Mouse (Mus musculus) stomach, postnatal 0 days (tissue): ENCODE data around the gene Urb2. TPM values are rescaled to one million over a fixed set of nuclear protein-coding genes. Genes with fewer than 3 reads are reported as not detected.
"Not testable (repeated sequence)": the region's sequence is repeated elsewhere in the genome, so short reads cannot be mapped to it uniquely, and the experiment has no call there.

Experiments
- ATAC-seq: fragments of 200-750 bp; cut with Nextera tagmentation; 2 replicates; pipeline ENCODE4 v1.8.0; 2017; ENCODE audit not compliant: low FRiP score, low TSS enrichment
- DNase-seq: peaks from one replicate; pipeline ENCODE4 v3.0.0-alpha.2; 2016; ENCODE audit warnings: low spot score
- H3K27ac ChIP-seq: fragments of 300-500 bp; sonication (generic); replicated peaks from 2 replicates; pipeline ENCODE4 v1.5.1; 2014; ENCODE audit warnings: mild to moderate bottlenecking, control low read depth
- H3K27me3 ChIP-seq: fragments of 300-500 bp; sonication (generic); 2 replicates; pipeline ENCODE4 v1.6.1; 2014; ENCODE audit warnings: low read length; ENCODE audit not compliant: control insufficient read depth, insufficient read depth
- H3K36me3 ChIP-seq: fragments of 300-500 bp; sonication (generic); 2 replicates; pipeline ENCODE4 v1.6.1; 2014; ENCODE audit warnings: low read length, mixed read lengths; ENCODE audit not compliant: control insufficient read depth, insufficient read depth
- H3K4me1 ChIP-seq: fragments of 300-500 bp; sonication (generic); replicated peaks from 2 replicates; pipeline ENCODE4 v1.6.1; 2014; ENCODE audit warnings: antibody characterized with exemption; ENCODE audit not compliant: control insufficient read depth, insufficient read depth
- H3K4me2 ChIP-seq: fragments of 300-500 bp; sonication (generic); replicated peaks from 2 replicates; pipeline ENCODE4 v1.6.1; 2014; ENCODE audit warnings: low read depth, mild to moderate bottlenecking, control low read depth, moderate library complexity
- H3K4me3 ChIP-seq: fragments of 300-500 bp; sonication (generic); 2 replicates; pipeline ENCODE4 v1.5.1; 2014; ENCODE audit warnings: low read depth, low read length, control low read depth
- H3K9ac ChIP-seq: fragments of 300-500 bp; sonication (generic); 2 replicates; pipeline ENCODE4 v1.6.1; 2014; ENCODE audit warnings: mild to moderate bottlenecking, low read length, control low read depth, mixed read lengths
- H3K9me3 ChIP-seq: fragments of 300-500 bp; sonication (generic); 2 replicates; pipeline ENCODE4 v1.6.1; 2016; ENCODE audit warnings: low read length; ENCODE audit not compliant: control insufficient read depth
- CTCF ChIP-seq: IDR thresholded peaks from 2 replicates; pipeline ENCODE4 v1.5.1; 2016; ENCODE audit warnings: antibody characterized with exemption, low read depth, mild to moderate bottlenecking, moderate library complexity
- EP300 ChIP-seq: optimal IDR thresholded peaks from 2 replicates; pipeline ENCODE3; 2016; ENCODE audit warnings: antibody characterized with exemption
- WGBS: fragments of 180-500 bp; shearing (Covaris S2); extraction: QIAGEN DNeasy Blood & Tissue Kit; methylation state at CpG from one replicate; pipeline ENCODE4 v1.1.7; 2014; 5-methylcytosine and 5-hydroxymethylcytosine counted together
- polyA plus RNA-seq: library from polyadenylated mRNA; unstranded; fragments of >200 nt; fragmentation: Nextera tagmentation; extraction: Ambion mirVana; gene quantifications from 2 replicates; pipeline ENCODE4 v1.2.1, GENCODE M21; 2015

The Urb2 gene
- polyA plus RNA-seq, 1 experiment from 2014 or later, result 1.2 TPM

DNA sequence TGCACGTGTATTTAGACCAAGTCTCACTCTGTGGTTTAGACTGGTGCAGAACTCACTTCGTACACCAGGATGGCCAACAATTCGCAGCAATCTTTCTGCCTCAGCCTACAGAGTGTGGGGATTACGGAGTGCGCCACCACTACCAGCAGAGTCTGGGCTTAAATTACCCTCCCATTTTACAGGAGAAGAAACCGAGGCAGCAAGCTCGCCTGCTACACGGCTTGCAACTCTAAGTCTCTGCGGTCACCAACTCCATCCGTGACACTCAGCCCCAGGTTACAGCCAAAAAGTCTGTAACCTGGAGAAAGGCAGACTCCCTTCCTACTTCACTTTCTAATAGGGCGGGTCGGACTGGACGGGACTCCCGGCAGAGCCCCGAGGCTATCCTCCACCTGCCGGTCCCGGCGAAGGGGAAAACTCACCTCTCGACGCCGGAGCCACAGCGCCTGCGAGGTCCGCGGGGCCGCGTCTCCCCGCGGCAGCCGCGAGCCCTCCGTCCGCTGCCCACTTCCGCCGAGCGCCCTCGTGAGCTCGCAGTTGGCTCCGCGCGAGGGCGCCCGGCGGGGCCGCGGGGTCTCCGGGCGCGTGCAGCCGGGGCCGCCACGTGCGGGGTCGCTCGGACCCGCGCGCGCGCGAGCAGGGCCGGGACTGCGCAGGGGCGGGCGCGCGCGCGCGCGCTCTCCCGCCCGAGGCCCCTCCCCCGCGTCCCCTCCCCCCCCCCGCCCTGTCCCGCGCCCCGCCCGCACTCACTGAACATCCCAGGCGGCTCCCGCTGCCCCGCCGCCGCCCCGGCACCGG, 670 bp upstream of the Urb2 start:
- Histone ChIP-seq H3K4me1 (0 out of 2 replicates have a peak, but pooled peaks cover 3% of the 10 kb centered on the region), H3K4me2 (peak overlapping the region; percentile 82), H3K9ac (peak overlapping the region; percentile 87), H3K27ac (peak overlapping the region; percentile 92), H3K27me3 (no peaks in the 10 kb centered on the region), H3K36me3 (peaks cover 2% of the 10 kb centered on the region; the same call in 1 of the 2 replicates), H3K4me3 (peak overlapping the region; percentile 72), H3K9me3 (no peaks in the 10 kb centered on the region)
- ATAC-seq (peak; percentile 78), DNase-seq (no peak)
- WGBS, result under 1% methylated on average over 58 of the region's 87 CpGs
- peak; percentile 8; the same call in 1 of the 2 replicates for TF ChIP-seq CTCF
- no peak for TF ChIP-seq EP300

DNA sequence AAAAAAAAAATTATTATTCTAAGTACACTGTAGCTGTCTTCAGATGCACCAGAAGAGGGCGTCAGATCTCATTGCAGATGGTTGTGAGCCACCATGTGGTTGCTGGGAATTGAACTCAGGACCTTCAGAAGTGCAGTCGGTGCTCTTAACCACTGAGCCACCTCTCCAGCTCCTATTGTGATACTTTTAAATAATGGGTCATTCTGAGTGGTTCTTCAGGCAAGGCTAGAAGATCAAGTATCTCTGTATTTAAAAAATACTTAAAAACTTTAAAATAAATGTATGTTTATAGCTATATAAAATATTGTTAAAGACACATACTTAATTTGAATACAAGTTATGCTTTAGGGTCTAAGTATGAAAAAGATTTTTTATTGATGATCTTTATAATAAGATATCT, 5.0 kb downstream of the Urb2 start:
- not testable (repeated sequence) for H3K27ac ChIP-seq, DNase-seq, H3K4me3 ChIP-seq, ATAC-seq, H3K4me1 ChIP-seq, H3K9ac ChIP-seq, H3K4me2 ChIP-seq, H3K27me3 ChIP-seq, H3K9me3 ChIP-seq
- peaks cover 29% of the 10 kb centered on the region for H3K36me3 ChIP-seq
- 81% methylated on average over 2 of the region's 2 CpGs for WGBS

- 87% methylated on average over 6 of the region's 6 CpGs for WGBS
- Histone ChIP-seq H3K4me1 (no peaks in the 10 kb centered on the region), H3K27ac (no peak overlapping the region), H3K4me3 (no peak overlapping the region), H3K9me3 (no peaks in the 10 kb centered on the region), H3K4me2 (no peak overlapping the region), H3K27me3 (no peaks in the 10 kb centered on the region), H3K36me3 (peaks cover 30% of the 10 kb centered on the region), H3K9ac (no peak overlapping the region)
- DNase-seq (no peak), ATAC-seq (no peak)
- TF ChIP-seq CTCF, result no peak
- no peak for TF ChIP-seq EP300
These were observed 6.5 kb downstream of the Urb2 start for GRCm38 (mm10) chr8:124027831-124028230.

DNA sequence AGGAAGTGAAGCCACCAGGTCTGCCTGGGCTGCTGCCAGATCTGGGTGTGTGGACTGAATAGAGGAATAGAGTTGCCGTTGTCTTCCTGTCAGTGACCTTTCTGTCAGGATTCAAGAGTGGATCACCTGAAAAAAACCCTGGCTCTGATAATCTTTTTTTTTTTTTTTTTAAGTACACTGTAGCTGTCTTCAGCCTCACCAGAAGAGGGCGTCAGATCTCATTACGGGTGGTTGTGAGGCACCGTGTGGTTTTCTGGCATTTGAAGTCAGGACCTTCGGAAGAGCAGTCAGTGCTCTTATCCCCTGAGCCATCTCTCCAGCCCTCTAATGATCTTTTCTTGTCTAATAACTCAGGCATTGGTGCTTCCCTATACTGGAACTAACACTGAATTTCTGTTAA, 12.1 kb downstream of the Urb2 start:
- Histone ChIP-seq H3K4me3 (no peak overlapping the region), H3K9me3 (no peaks in the 10 kb centered on the region), H3K9ac (no peak overlapping the region), H3K4me2 (no peak overlapping the region), H3K36me3 (peaks cover 41% of the 10 kb centered on the region), H3K27me3 (no peaks in the 10 kb centered on the region), H3K4me1 (no peaks in the 10 kb centered on the region), H3K27ac (no peak overlapping the region)
- peak; percentile 60 for TF ChIP-seq CTCF
- TF ChIP-seq EP300, result no peak
- no peak for ATAC-seq
- no peak for DNase-seq
- WGBS, result 62% methylated on average over 5 of the region's 5 CpGs

GRCm38 (mm10) chr8:124038121-124038520, 16.8 kb downstream of the Urb2 start:
- ATAC-seq (no peak), DNase-seq (no peak)
- Histone ChIP-seq H3K36me3 (peaks cover 32% of the 10 kb centered on the region), H3K4me3 (no peak overlapping the region), H3K9ac (no peak overlapping the region), H3K4me2 (no peak overlapping the region), H3K27me3 (no peaks in the 10 kb centered on the region), H3K4me1 (no peaks in the 10 kb centered on the region), H3K9me3 (no peaks in the 10 kb centered on the region), H3K27ac (no peak overlapping the region)
- WGBS, result 95% methylated on average over 7 of the region's 7 CpGs
- no peak for TF ChIP-seq EP300
- TF ChIP-seq CTCF, result no peak

DNA sequence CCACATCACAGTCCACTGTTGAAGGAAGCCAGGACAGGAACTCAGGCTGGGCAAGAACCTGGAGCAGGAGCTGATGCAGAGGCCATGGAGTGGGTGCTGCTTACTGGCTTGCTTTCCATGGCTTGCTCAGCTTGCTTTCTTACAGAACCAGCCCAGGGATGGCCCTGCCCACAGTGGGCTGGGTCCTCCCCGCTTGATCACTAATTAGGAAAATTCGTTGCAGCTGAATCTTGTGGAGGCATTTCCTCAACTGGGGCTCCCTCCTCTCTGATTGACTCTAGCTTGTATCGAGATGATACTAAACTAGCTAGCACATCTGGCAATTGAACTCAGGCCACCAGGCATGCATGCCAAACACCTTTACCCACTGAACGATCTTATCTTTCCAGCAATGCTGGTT, 18.0 kb downstream of the Urb2 start:
- peaks cover 30% of the 10 kb centered on the region for H3K36me3 ChIP-seq
- H3K4me3 ChIP-seq, result no peak overlapping the region
- 79% methylated on average over 4 of the region's 4 CpGs for WGBS
- no peaks in the 10 kb centered on the region for H3K4me1 ChIP-seq
- no peak overlapping the region for H3K27ac ChIP-seq
- TF ChIP-seq EP300 (no peak), CTCF (no peak)
- H3K9me3 ChIP-seq, result no peaks in the 10 kb centered on the region
- H3K9ac ChIP-seq, result no peak overlapping the region
- no peak for DNase-seq
- H3K27me3 ChIP-seq, result no peaks in the 10 kb centered on the region
- H3K4me2 ChIP-seq, result no peak overlapping the region
- ATAC-seq, result no peak
